Mouse (Mus musculus): ENCODE measurements around the gene Olfr801. TPM values are rescaled to one million over a fixed set of nuclear protein-coding genes. Genes with fewer than 3 reads are reported as not detected.

Gene Olfr801
- total RNA-seq (2022) = not detected

DNA sequence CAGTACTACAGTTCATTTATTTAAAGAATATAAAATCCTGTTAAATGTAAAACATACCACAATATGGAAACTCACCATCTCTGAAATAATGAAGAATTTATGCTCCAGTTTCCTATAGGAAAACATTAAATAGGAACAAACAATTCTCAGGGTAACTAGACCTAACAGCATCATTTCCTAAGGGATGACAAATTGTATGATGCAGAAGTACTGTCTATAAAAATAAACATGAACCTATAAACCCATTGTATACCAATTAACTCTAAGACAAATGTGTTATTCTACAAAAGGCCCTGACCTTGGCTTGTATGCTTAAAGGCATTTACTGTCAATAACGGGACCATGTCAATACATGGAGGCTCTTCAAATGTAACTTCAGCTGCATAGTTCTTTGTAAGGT lies at the start of gene Olfr801:
TSS of gene Olfr801 (minus strand) at position 101 of the 400 bp plus-strand sequence.
- DNase-seq = no peak

DNA sequence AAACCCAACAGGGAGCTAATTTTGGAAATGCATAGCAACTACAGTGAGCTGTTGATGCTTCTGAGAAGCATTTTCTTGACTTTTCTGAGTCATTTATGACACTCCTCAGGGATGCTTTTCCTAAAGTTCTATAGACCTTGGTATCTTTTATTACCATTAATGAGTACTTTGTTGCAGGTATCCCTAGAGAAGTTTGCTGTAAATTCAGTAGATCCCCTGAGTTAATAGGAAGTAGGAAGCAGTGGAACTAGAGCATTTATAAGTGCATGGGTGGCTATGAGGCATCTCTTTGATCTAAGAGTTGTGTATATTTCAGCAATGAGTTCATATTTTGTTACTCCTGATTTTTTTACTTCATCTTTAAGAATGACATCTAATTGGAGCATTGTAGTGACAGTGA lies 29.2 kb upstream of the Olfr801 start, which contains the start of gene Olfr804:
TSS of gene Olfr804 (plus strand) at position 301 of the 400 bp plus-strand sequence.
- no peak for DNase-seq

DNA sequence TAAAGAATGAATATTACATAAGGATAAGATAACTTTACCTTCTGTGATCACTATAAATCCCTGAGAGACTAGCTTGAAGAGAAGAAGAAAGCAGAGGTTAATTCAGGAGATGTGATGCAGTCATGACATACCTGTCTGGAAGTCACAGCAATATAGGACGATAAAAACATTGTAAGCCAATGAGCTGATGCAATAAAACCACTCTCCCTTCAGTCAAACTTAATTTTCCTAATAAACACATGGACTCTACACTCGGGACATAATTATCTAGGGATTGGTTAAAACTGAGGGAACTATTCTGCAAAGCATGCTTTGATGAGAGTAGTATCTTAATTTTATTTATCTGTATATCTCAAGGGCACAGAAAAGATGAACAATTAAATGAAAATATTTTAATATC lies 20.5 kb upstream of the Olfr801 start, which contains the start of gene Olfr803:
TSS of gene Olfr803 (minus strand) at position 101 of the 400 bp plus-strand sequence.
- DNase-seq = no peak

GRCm38 (mm10) chr10:129688069-129688468 lies 14.4 kb upstream of the Olfr801 start, which contains the start of gene Olfr802:
Olfr802 (minus strand) TSS chr10:129688169.
- DNase-seq = no peak

GRCm38 (mm10) chr10:129657394-129657793 lies 16.3 kb downstream of the Olfr801 start, which contains the start of gene Olfr800:
Olfr800 (plus strand) TSS chr10:129657694.
- DNase-seq = no peak

DNA sequence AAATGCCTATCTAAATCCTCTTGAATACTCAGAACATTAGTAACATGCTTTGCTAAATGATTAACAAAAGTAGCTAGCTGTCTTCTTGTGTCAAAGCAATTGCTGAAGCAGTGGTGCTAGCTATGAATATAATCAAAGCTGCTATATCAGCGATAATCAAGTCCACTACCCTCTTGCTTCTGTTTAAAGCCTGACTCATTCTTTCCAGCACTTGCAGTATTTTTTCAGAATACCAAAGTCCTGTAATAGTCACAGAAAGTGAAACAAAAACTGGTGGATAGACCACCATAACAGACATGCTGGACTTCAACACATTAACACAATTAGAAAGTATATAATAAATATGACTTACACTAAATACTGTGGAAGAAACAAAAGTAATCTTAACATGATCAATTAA lies 21.9 kb downstream of the Olfr801 start:
- no peak for DNase-seq

DNA sequence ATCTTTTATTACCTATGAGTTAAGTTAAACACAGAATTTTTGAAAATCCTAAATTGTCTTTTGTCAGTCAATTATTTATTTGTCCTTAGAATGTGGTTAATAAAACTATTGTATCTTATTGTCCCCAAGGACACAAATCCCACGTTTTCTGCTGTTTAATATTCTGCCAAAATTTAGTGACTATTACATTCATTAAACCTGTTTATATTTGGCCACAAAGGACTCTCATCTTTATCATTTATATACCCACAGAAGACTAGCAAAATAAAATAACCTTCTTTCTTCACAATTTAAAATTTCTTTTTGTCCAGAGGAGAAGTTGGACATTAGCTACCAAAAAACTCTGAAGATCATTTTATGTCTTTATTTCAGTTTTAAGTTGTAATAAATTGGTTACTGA lies 36.5 kb downstream of the Olfr801 start, which contains the start of gene Olfr799:
TSS of gene Olfr799 (plus strand) at position 301 of the 400 bp plus-strand sequence.
- DNase-seq = no peak

DNA sequence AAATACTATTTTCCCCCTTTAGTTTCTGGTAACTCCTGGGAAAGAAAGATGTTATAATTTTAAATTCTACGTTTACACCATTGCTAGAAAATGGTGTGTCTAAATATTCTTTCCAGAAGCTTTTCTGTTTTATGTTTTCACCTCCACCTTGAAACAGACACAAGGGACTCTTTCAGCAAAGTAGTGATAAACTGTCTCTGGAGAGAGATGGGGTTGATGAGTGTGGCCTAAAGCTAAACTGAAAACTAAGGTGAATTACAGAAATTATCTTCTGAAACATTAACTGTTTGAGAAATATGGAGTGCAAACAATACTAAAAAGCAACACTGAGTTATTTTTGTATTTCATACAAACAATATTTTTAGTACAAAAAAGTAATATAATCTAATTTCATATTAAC lies 45.8 kb downstream of the Olfr801 start, which contains the start of gene Olfr798:
TSS of gene Olfr798 (minus strand) at position 101 of the 400 bp plus-strand sequence.
- no peak for DNase-seq

DNA sequence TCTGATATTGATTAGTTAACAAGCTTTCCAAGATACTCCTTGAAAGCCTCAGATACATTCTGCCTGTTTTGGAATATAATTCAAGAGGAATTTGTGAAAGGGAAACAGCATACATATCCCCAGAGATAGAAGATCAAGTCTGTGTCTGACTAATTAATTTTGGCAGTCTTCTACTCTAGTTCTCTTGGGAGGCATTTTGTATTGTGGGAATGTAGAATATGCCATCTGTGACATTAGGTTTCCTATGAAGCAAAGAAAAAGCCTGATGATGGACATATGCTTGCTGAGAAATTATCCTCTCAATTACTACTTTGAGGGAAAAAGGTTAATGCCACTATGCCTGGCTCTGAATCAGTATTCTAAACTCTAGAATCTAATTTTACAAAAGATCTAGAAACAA lies 50.4 kb downstream of the Olfr801 start:
- DNase-seq = no peak

- DNase-seq = no peak
Observed at GRCm38 (mm10) chr10:129621724-129622123, 51.9 kb downstream of the Olfr801 start.

Other genes starting within 250 kb of the Olfr801 start
- gene Olfr786, start 246.6 kb downstream of the Olfr801 start, total RNA-seq (2022) = not detected
- not detected for gene Olfr787, start 212.0 kb downstream of the Olfr801 start, total RNA-seq (2022)
- gene Olfr788, start 202.9 kb downstream of the Olfr801 start, total RNA-seq (2022) = not detected
- not detected for gene Olfr789, start 189.1 kb downstream of the Olfr801 start, total RNA-seq (2022)
- not detected for gene Olfr790, start 175.4 kb downstream of the Olfr801 start, total RNA-seq (2022)
- gene Olfr791, start 152.1 kb downstream of the Olfr801 start, total RNA-seq (2022) = not detected
- not detected for gene Olfr792, start 134.7 kb downstream of the Olfr801 start, total RNA-seq (2022)
- not detected for gene Olfr794, start 106.2 kb downstream of the Olfr801 start, total RNA-seq (2022)
- gene Olfr796, start 61.3 kb downstream of the Olfr801 start, total RNA-seq (2022) = not detected
- gene Olfr798, start 45.9 kb downstream of the Olfr801 start, total RNA-seq (2022) = not detected
- gene Olfr799, start 36.4 kb downstream of the Olfr801 start, total RNA-seq (2022) = not detected
- not detected for gene Olfr800, start 16.2 kb downstream of the Olfr801 start, total RNA-seq (2022)
- not detected for gene Olfr802, start 14.3 kb upstream of the Olfr801 start, total RNA-seq (2022)
- gene Olfr803, start 20.4 kb upstream of the Olfr801 start, total RNA-seq (2022) = not detected
- gene Olfr804, start 29.3 kb upstream of the Olfr801 start, total RNA-seq (2022) = not detected
- gene Olfr805, start 55.5 kb upstream of the Olfr801 start, total RNA-seq (2022) = not detected
- not detected for gene Olfr806, start 68.1 kb upstream of the Olfr801 start, total RNA-seq (2022)
- gene Olfr807, start 83.9 kb upstream of the Olfr801 start, total RNA-seq (2022) = not detected
- not detected for gene Olfr808, start 91.6 kb upstream of the Olfr801 start, total RNA-seq (2022)
- gene Olfr809, start 100.8 kb upstream of the Olfr801 start, total RNA-seq (2022) = not detected
- gene Olfr810, start 121.1 kb upstream of the Olfr801 start, total RNA-seq (2022) = not detected
- gene Olfr811, start 130.5 kb upstream of the Olfr801 start, total RNA-seq (2022) = not detected
- gene Olfr812, start 172.2 kb upstream of the Olfr801 start, total RNA-seq (2022) = not detected
- gene Olfr813, start 181.5 kb upstream of the Olfr801 start, total RNA-seq (2022) = not detected
- gene Olfr814, start 206.0 kb upstream of the Olfr801 start, total RNA-seq (2022) = not detected
- gene Olfr815, start 232.0 kb upstream of the Olfr801 start, total RNA-seq (2022) = under 1 TPM in 1 of 4 experiments, not detected in 3; 0.32 TPM
- not detected for gene Olfr816, start 241.7 kb upstream of the Olfr801 start, total RNA-seq (2022)

All from adrenal gland, adult 8-10 months (tissue).